Comparison of ENCODE assay signal across 8 mouse cellular contexts in genomic region chr1:84839309-84840017, GRCm38 (mm10). TPM values are rescaled to one million over a fixed set of nuclear protein-coding genes. Genes with fewer than 3 reads are reported as not detected.
DNase-seq lines count a peak whose midpoint lies in the region; ATAC-seq and TF ChIP-seq lines count a peak whose summit lies in the region.

Fbxo36 (plus strand) TSS chr1:84839841.

- no peak for TF ChIP-seq CTCF in G1E (IDR thresholded peaks at IDR 0.05; ENCODE audit: low read depth, low read length)
- no peak for TF ChIP-seq CTCF in layer of hippocampus, adult 2 months (conservative IDR thresholded peaks at IDR 0.05)
- no peak for TF ChIP-seq CTCF in lung, embryonic 14.5 days (IDR thresholded peaks at IDR 0.05; ENCODE audit: low read depth)
- no peak for TF ChIP-seq CTCF in olfactory bulb, adult 2 months (IDR thresholded peaks at IDR 0.05; ENCODE audit: insufficient read depth, low read depth, low read length)
- 0 out of 2 replicates have a peak, but pooled peaks have one; percentile 15 for TF ChIP-seq CTCF in thymus, adult 2 months (IDR thresholded peaks at IDR 0.05; ENCODE audit: borderline replicate concordance, control insufficient read depth, extremely low read depth, insufficient read depth, low read length, poor library complexity)

- peak; percentile 26; the same call in 1 of the 2 replicates for TF ChIP-seq POLR2A in olfactory bulb, adult 2 months (IDR thresholded peaks at IDR 0.05; ENCODE audit: insufficient read depth, low read depth, low read length)
- TF ChIP-seq POLR2A in thymus, adult 2 months (IDR thresholded peaks at IDR 0.05; ENCODE audit: control insufficient read depth, extremely low read depth, insufficient read depth, low read length, poor library complexity) = no peak; the same call in 1 of the 2 replicates

- under 1% methylated on average over 54 of the region's 54 CpGs for WGBS in forebrain, embryonic 16.5 days
- under 1% methylated on average over 54 of the region's 54 CpGs for WGBS in lung, embryonic 14.5 days
- WGBS in olfactory bulb, adult 2 months = under 1% methylated on average over 54 of the region's 54 CpGs
- whole genome bisulfite sequencing in thymus, adult 2 months = under 1% methylated on average over 54 of the region's 54 CpGs

- peak within 1 kb of the TSS; percentile 95 for H3K9ac ChIP-seq in forebrain, embryonic 16.5 days (replicated peaks; ENCODE audit: low read depth, low read length)
- peak within 1 kb of the TSS; percentile 96 for H3K9ac ChIP-seq in lung, embryonic 14.5 days

- peaks cover 17% of the 10 kb centered on the region for H3K36me3 ChIP-seq in G1E (replicated peaks)
- H3K36me3 ChIP-seq in forebrain, embryonic 16.5 days (ENCODE audit: control insufficient read depth, insufficient read depth) = no peaks in the 10 kb centered on the region
- no peaks in the 10 kb centered on the region for H3K36me3 ChIP-seq in lung, embryonic 14.5 days (ENCODE audit: insufficient read depth)
- H3K36me3 ChIP-seq in thymus, adult 2 months (ENCODE audit: control insufficient read depth, insufficient read depth, low read length) = no peaks in the 10 kb centered on the region

- peak within 1 kb of the TSS; percentile 80 for H3K4me2 ChIP-seq in forebrain, embryonic 16.5 days (ENCODE audit: low read length)
- H3K4me2 ChIP-seq in lung, embryonic 14.5 days = peak within 1 kb of the TSS; percentile 69

- peak within 1 kb of the TSS; percentile 98 for H3K27ac ChIP-seq in forebrain, embryonic 16.5 days (ENCODE audit: low read length)
- peak within 1 kb of the TSS; percentile 97 for H3K27ac ChIP-seq in layer of hippocampus, adult 2 months
- H3K27ac ChIP-seq in lung, embryonic 14.5 days (ENCODE audit: low read depth) = peak within 1 kb of the TSS; percentile 99
- peak within 1 kb of the TSS; percentile 99 for H3K27ac ChIP-seq in olfactory bulb, adult 2 months (ENCODE audit: insufficient read depth, low read depth, low read length)
- H3K27ac ChIP-seq in thymus, adult 2 months (ENCODE audit: control insufficient read depth, insufficient read depth, low read length) = peak within 1 kb of the TSS; percentile 72

- no peaks in the 10 kb centered on the region for H3K27me3 ChIP-seq in G1E (ENCODE audit: insufficient read depth, low read length)
- H3K27me3 ChIP-seq in forebrain, embryonic 16.5 days (replicated peaks; ENCODE audit: control insufficient read depth, insufficient read depth, low read length) = no peaks in the 10 kb centered on the region
- H3K27me3 ChIP-seq in lung, embryonic 14.5 days (ENCODE audit: insufficient read depth, low read length) = no peaks in the 10 kb centered on the region
- H3K27me3 ChIP-seq in thymus, adult 2 months (ENCODE audit: control insufficient read depth, insufficient read depth, low read length) = no peaks in the 10 kb centered on the region

- H3K4me1 ChIP-seq in G1E (ENCODE audit: insufficient read depth, low read depth, low read length) = peaks cover 32% of the 10 kb centered on the region
- H3K4me1 ChIP-seq in forebrain, embryonic 16.5 days (replicated peaks; ENCODE audit: control insufficient read depth, insufficient read depth, low read length) = peaks cover 26% of the 10 kb centered on the region
- H3K4me1 ChIP-seq in lung, embryonic 14.5 days (ENCODE audit: insufficient read depth) = no peaks in the 10 kb centered on the region
- H3K4me1 ChIP-seq in olfactory bulb, adult 2 months (ENCODE audit: control insufficient read depth, insufficient read depth, low read length) = peaks cover 3% of the 10 kb centered on the region; the same call in 1 of the 2 replicates
- H3K4me1 ChIP-seq in thymus, adult 2 months (replicated peaks; ENCODE audit: control insufficient read depth, insufficient read depth, low read length) = peaks cover 7% of the 10 kb centered on the region

- peak within 1 kb of the TSS; percentile 85 for H3K4me3 ChIP-seq in G1E (ENCODE audit: low read depth, low read length)
- H3K4me3 ChIP-seq in forebrain, embryonic 16.5 days (replicated peaks; ENCODE audit: low read length) = peak within 1 kb of the TSS; percentile 98
- H3K4me3 ChIP-seq in layer of hippocampus, adult 2 months = peak within 1 kb of the TSS; percentile 76
- peak within 1 kb of the TSS; percentile 86 for H3K4me3 ChIP-seq in lung, embryonic 14.5 days (ENCODE audit: low read depth, low read length)
- H3K4me3 ChIP-seq in olfactory bulb, adult 2 months (ENCODE audit: insufficient read depth, low read depth, low read length) = peak within 1 kb of the TSS; percentile 100
- peak within 1 kb of the TSS; percentile 90 for H3K4me3 ChIP-seq in thymus, adult 2 months (ENCODE audit: control insufficient read depth, insufficient read depth, low read length)

- intact Hi-C loops in heart, postnatal 36 days (cut with DNase I) = loop anchor here (5.0 kb wide), 2 partner anchors 47 to 107 kb away; no protein-coding TSS in a partner anchor

- no peaks in the 10 kb centered on the region for H3K9me3 ChIP-seq in G1E (replicated peaks)
- no peaks in the 10 kb centered on the region for H3K9me3 ChIP-seq in forebrain, embryonic 16.5 days (ENCODE audit: control insufficient read depth, low read length)
- no peaks in the 10 kb centered on the region for H3K9me3 ChIP-seq in lung, embryonic 14.5 days (ENCODE audit: low read depth, low read length)

- ATAC-seq in G1E (ENCODE audit: extremely low read depth, insufficient number of reproducible peaks, low FRiP score, poor library complexity, severe bottlenecking) = peak; percentile 65
- ATAC-seq in forebrain, embryonic 16.5 days = peak; percentile 87
- peak; percentile 92 for ATAC-seq in lung, embryonic 14.5 days (ENCODE audit: insufficient read depth)

- peak; percentile 79 for DNase-seq in G1E (ENCODE audit: low spot score)
- DNase-seq in cerebellum, adult 18-20 months = peak; percentile 90 to 93
- DNase-seq in heart, postnatal 36 days = peak; percentile 93 to 97
- DNase-seq in layer of hippocampus, adult 2 months (ENCODE audit: low spot score in 2 of 2) = peak; percentile 90 to 91
- DNase-seq in lung, embryonic 14.5 days = peak; percentile 97
- DNase-seq in thymus, adult 2 months = peak; percentile 92

RNA-seq across cellular contexts. Expression of gene Fbxo36, which starts in this region (rescaled TPM):
- total RNA-seq in G1E (2014; fragmentation: Nextera tagmentation) (28.0 and 44.0 TPM in 2 replicates), G1E (2017) (8.8 and 10.9 TPM in 2 replicates)
- polyA plus RNA-seq in G1E (2012) = 2.1 and 3.8 TPM in 2 replicates
- 3.7 and 3.9 TPM in 2 replicates for polyA plus RNA-seq in forebrain, embryonic 16.5 days (2015; fragmentation: Nextera tagmentation; extraction: Ambion mirVana)
- 1 to 10 TPM; 1.5 to 1.8 TPM for total RNA-seq in heart, postnatal 36 days (2021)
- 1 to 10 TPM; 2.4 to 3.1 TPM for total RNA-seq in layer of hippocampus, adult 2 months (2021)
- 9.4 and 11.3 TPM in 2 replicates for polyA plus RNA-seq in lung, embryonic 14.5 days (2014; fragmentation: Nextera tagmentation; extraction: Ambion mirVana)
- polyA plus RNA-seq in olfactory bulb, adult 2 months (2012; ENCODE audit: insufficient read depth, insufficient read length, low replicate concordance, missing spikeins) = not detected in 2 replicates
- 2.4 and 2.8 TPM in 2 replicates for polyA plus RNA-seq in thymus, adult 2 months (2012; rRNA removed)

Comparison
In these comparisons a context has a peak if more than half of its experiments do, and no peak if none do; other contexts are left out.
1. Peak in every context shown above with its lines: DNase-seq, ATAC-seq, H3K4me3 ChIP-seq and H3K27ac ChIP-seq.